In the genomic region with DNA sequence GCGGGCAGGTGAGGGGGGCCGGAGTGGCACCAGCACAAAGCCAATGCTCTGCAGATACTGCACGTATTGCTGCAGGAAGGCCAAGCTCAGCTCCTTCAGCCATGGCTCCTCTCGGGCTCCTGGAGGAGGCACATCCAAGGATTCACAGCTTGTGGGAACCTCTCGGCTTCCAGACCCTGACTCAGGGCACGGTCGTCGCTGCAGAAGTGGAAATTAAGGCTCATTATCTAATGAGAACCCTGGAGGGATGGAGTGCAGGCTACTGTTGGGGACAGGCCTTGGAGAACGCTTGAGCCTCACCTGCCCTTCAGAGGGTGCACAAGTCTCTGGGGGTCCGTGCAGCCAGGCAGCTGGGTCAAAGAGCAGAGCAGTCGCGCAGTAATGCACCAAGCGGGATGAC, we compare ENCODE assay signal across 31 mouse cellular contexts.
"Had no signal": no experiment of that assay in that cellular context is flagged by ENCODE, and none has a peak within 500 bp of the region (broad histone marks: within the 10 kb centered on the region; RNA-seq: fewer than 3 reads in every experiment).

No protein-coding gene starts in this region.

- H3K27me3 ChIP-seq: limb, embryonic 12.5 days; limb, embryonic 13.5 days; limb, embryonic 15.5 days; liver, embryonic 12.5 days; liver, embryonic 13.5 days; liver, embryonic 15.5 days; lung, embryonic 15.5 days; megakaryocyte, embryonic 14.5 days; midbrain, embryonic 12.5 days; midbrain, embryonic 13.5 days; midbrain, embryonic 15.5 days; neural tube, embryonic 12.5 days had no signal

- H3K4me1 ChIP-seq: limb, embryonic 10.5 days; limb, embryonic 12.5 days; limb, embryonic 13.5 days; limb, embryonic 15.5 days; liver, embryonic 12.5 days; liver, embryonic 13.5 days; liver, embryonic 15.5 days; lung, embryonic 15.5 days; megakaryocyte, embryonic 14.5 days; midbrain, embryonic 10.5 days; midbrain, embryonic 12.5 days; midbrain, embryonic 13.5 days; midbrain, embryonic 15.5 days; neural tube, embryonic 12.5 days had no signal

- H3K27ac ChIP-seq: left cerebral cortex, adult 2 months; limb, embryonic 10.5 days; limb, embryonic 12.5 days; limb, embryonic 13.5 days; limb, embryonic 15.5 days; liver, embryonic 12.5 days; liver, embryonic 13.5 days; liver, embryonic 14.5 days; liver, embryonic 15.5 days; lung, embryonic 15.5 days; macrophage; midbrain, embryonic 10.5 days; midbrain, embryonic 12.5 days; midbrain, embryonic 13.5 days; midbrain, embryonic 15.5 days; neural tube, embryonic 12.5 days had no signal

- H3K4me3 ChIP-seq: left cerebral cortex, adult 2 months; limb, embryonic 10.5 days; limb, embryonic 12.5 days; limb, embryonic 13.5 days; limb, embryonic 15.5 days; liver, embryonic 12.5 days; liver, embryonic 13.5 days; liver, embryonic 15.5 days; lung, embryonic 15.5 days; megakaryocyte, embryonic 14.5 days; midbrain, embryonic 10.5 days; midbrain, embryonic 12.5 days; midbrain, embryonic 13.5 days; midbrain, embryonic 15.5 days; myocyte; neural tube, embryonic 12.5 days had no signal

- H3K9me3 ChIP-seq: limb, embryonic 10.5 days; limb, embryonic 12.5 days; limb, embryonic 13.5 days; limb, embryonic 15.5 days; liver, embryonic 12.5 days; liver, embryonic 13.5 days; liver, embryonic 15.5 days; lung, embryonic 15.5 days; megakaryocyte, embryonic 14.5 days; midbrain, embryonic 10.5 days; midbrain, embryonic 12.5 days; midbrain, embryonic 13.5 days; midbrain, embryonic 15.5 days; neural tube, embryonic 12.5 days had no signal

- H3K9ac ChIP-seq: limb, embryonic 12.5 days; limb, embryonic 15.5 days; liver, embryonic 12.5 days; liver, embryonic 13.5 days; liver, embryonic 14.5 days; liver, embryonic 15.5 days; liver, postnatal 0 days; lung, embryonic 14.5 days; lung, embryonic 15.5 days; midbrain, embryonic 12.5 days; midbrain, embryonic 13.5 days; midbrain, embryonic 15.5 days; neural tube, embryonic 12.5 days had no signal

- ATAC-seq: liver, embryonic 12.5 days; liver, postnatal 0 days; lung, postnatal 0 days; midbrain, embryonic 13.5 days; midbrain, embryonic 15.5 days; midbrain, embryonic 16.5 days had no signal

- DNase-seq: left cerebral cortex, postnatal 4 days; liver; liver, embryonic 13.5 days; liver, postnatal 0 days; lung, adult 18-20 months; lung, adult 2 months; lung, embryonic 14.5 days; lung, postnatal 10 days; lung, postnatal 14 days; lung, postnatal 36 days; lung, postnatal 4 days had no signal

- H3K4me2 ChIP-seq: limb, embryonic 12.5 days; limb, embryonic 13.5 days; limb, embryonic 15.5 days; liver, embryonic 11.5 days; liver, embryonic 12.5 days; liver, embryonic 13.5 days; liver, embryonic 15.5 days; lung, embryonic 14.5 days; lung, embryonic 15.5 days; midbrain, embryonic 12.5 days; midbrain, embryonic 13.5 days; midbrain, embryonic 15.5 days; neural tube, embryonic 12.5 days had no signal
